Mouse (Mus musculus) CH12.LX (cell line): ENCODE data around the gene Vav2. TPM values are rescaled to one million over a fixed set of nuclear protein-coding genes. Genes with fewer than 3 reads are reported as not detected.

Experiments
- DNase-seq: peaks from one replicate; pipeline ENCODE4 v3.0.0-alpha.2; 2013; ENCODE audit errors: extremely low read depth
- H3K27ac ChIP-seq: 2 replicates; pipeline ENCODE4 v1.5.1; 2012; ENCODE audit warnings: low read depth, mild to moderate bottlenecking, control low read depth, moderate library complexity; ENCODE audit not compliant: insufficient read depth
- H3K27me3 ChIP-seq: replicated peaks from 2 replicates; pipeline ENCODE3; 2012; ENCODE audit warnings: inconsistent platforms
- H3K36me3 ChIP-seq, 2 experiments: replicated peaks in 1 of 2; 2 replicates each; pipeline versions ENCODE3 to v1.6.1; 2012; ENCODE audit warnings: inconsistent platforms in 1 of 2, low read length in 1 of 2, mild to moderate bottlenecking in 1 of 2, mixed read lengths in 1 of 2, moderate library complexity in 1 of 2; ENCODE audit not compliant: control insufficient read depth in 1 of 2, insufficient read depth in 1 of 2
- H3K4me1 ChIP-seq, 2 experiments: 2 replicates each; pipeline ENCODE4 v1.6.1; 2012; ENCODE audit warnings: inconsistent platforms in 1 of 2, moderate library complexity in 1 of 2; ENCODE audit not compliant: insufficient read depth in 2 of 2, control insufficient read depth in 1 of 2
- H3K4me2 ChIP-seq: 2 replicates; pipeline ENCODE4 v1.6.1; 2012; ENCODE audit warnings: low read depth, mild to moderate bottlenecking, control low read depth; ENCODE audit not compliant: poor library complexity, insufficient read depth, severe bottlenecking
- H3K4me3 ChIP-seq, 3 experiments: fragments of 150-350 bp in 1 of 3; sonication (generic) in 1 of 3; replicated peaks in 1 of 3; 2 replicates each; pipeline versions ENCODE3 to v1.5.1; 2011 to 2012; ENCODE audit warnings: low read depth in 2 of 3, low read length in 2 of 3, mild to moderate bottlenecking in 2 of 3, moderate library complexity in 2 of 3, control low read depth in 1 of 3, improper control_type of control experiment in 1 of 3, inconsistent platforms in 1 of 3, mixed read lengths in 1 of 3; ENCODE audit not compliant: poor library complexity in 1 of 3
- H3K79me2 ChIP-seq: replicated peaks from 2 replicates; pipeline ENCODE4 v1.6.1; 2012; ENCODE audit warnings: mild to moderate bottlenecking, moderate library complexity; ENCODE audit not compliant: control insufficient read depth, poor library complexity, insufficient read depth, severe bottlenecking; ENCODE audit errors: extremely low read depth
- H3K9ac ChIP-seq: 2 replicates; pipeline ENCODE4 v1.6.1; 2012; ENCODE audit warnings: low read depth, mild to moderate bottlenecking, control low read depth, moderate library complexity; ENCODE audit not compliant: insufficient read depth
- H3K9me3 ChIP-seq: replicated peaks from 2 replicates; pipeline ENCODE3; 2012; ENCODE audit warnings: low read length, inconsistent platforms, mixed read lengths
- BHLHE40 ChIP-seq: IDR thresholded peaks from 2 replicates; pipeline ENCODE4 v1.6.1; 2011; ENCODE audit warnings: mild to moderate bottlenecking, low read depth, low read length, improper control_type of control experiment
- CHD1 ChIP-seq: IDR thresholded peaks from 2 replicates; pipeline ENCODE4 v1.6.1; 2012; ENCODE audit warnings: low read depth, low read length, improper control_type of control experiment, inconsistent platforms
- CHD2 ChIP-seq: IDR thresholded peaks from 2 replicates; pipeline ENCODE4 v1.6.1; 2011; ENCODE audit warnings: low read length, improper control_type of control experiment
- CTCF ChIP-seq, 2 experiments: IDR thresholded peaks in 1 of 2; conservative IDR thresholded peaks in 1 of 2; 2 replicates each; pipeline ENCODE4 v1.5.1; 2011 to 2012; ENCODE audit warnings: low read depth in 2 of 2, low read length in 2 of 2, improper control_type of control experiment in 1 of 2, inconsistent platforms in 1 of 2, mild to moderate bottlenecking in 1 of 2, moderate library complexity in 1 of 2
- EP300 ChIP-seq: IDR thresholded peaks from 2 replicates; pipeline ENCODE4 v1.6.1; 2011; ENCODE audit warnings: low read length, improper control_type of control experiment
- ETS1 ChIP-seq: conservative IDR thresholded peaks from 2 replicates; pipeline ENCODE4 v1.6.1; 2012; ENCODE audit warnings: low read depth, mild to moderate bottlenecking, inconsistent platforms, low read length, improper control_type of control experiment, moderate library complexity
- GABPA ChIP-seq: IDR thresholded peaks from 2 replicates; pipeline ENCODE4 v1.6.1; 2012; ENCODE audit warnings: low read depth, low read length, improper control_type of control experiment, inconsistent platforms; ENCODE audit not compliant: insufficient replicate concordance
- KAT2A ChIP-seq: IDR thresholded peaks from 2 replicates; pipeline ENCODE4 v1.6.1; 2012; ENCODE audit warnings: low read length, improper control_type of control experiment, inconsistent platforms; ENCODE audit not compliant: insufficient replicate concordance
- MAX ChIP-seq: IDR thresholded peaks from 2 replicates; pipeline ENCODE4 v1.6.1; 2011; ENCODE audit warnings: low read length, improper control_type of control experiment
- MAZ ChIP-seq: IDR thresholded peaks from 2 replicates; pipeline ENCODE4 v1.6.1; 2012; ENCODE audit warnings: low read depth, mild to moderate bottlenecking, inconsistent platforms, low read length, improper control_type of control experiment, moderate library complexity
- MXI1 ChIP-seq: IDR thresholded peaks from 2 replicates; pipeline ENCODE4 v1.6.1; 2011; ENCODE audit warnings: mild to moderate bottlenecking, low read depth, low read length, improper control_type of control experiment
- MYC ChIP-seq: IDR thresholded peaks from 2 replicates; pipeline ENCODE4 v1.6.1; 2011; ENCODE audit warnings: low read depth, mild to moderate bottlenecking, improper control_type of control experiment, low read length
- NELFE ChIP-seq: IDR thresholded peaks from 2 replicates; pipeline ENCODE4 v1.6.1; 2011; ENCODE audit warnings: low read depth, low read length, improper control_type of control experiment
- NRF1 ChIP-seq: IDR thresholded peaks from 2 replicates; pipeline ENCODE4 v1.6.1; 2014; ENCODE audit warnings: low read depth, mild to moderate bottlenecking, inconsistent platforms, low read length, improper control_type of control experiment, moderate library complexity
- POLR2A ChIP-seq: IDR thresholded peaks from 2 replicates; pipeline ENCODE4 v1.6.1; 2011; ENCODE audit warnings: low read depth, mild to moderate bottlenecking, improper control_type of control experiment, low read length
- RAD21 ChIP-seq: IDR thresholded peaks from 2 replicates; pipeline ENCODE4 v1.6.1; 2011; ENCODE audit warnings: low read depth, mild to moderate bottlenecking, low read length, improper control_type of control experiment, moderate library complexity
- RCOR1 ChIP-seq: conservative IDR thresholded peaks from 2 replicates; pipeline ENCODE4 v1.6.1; 2012; ENCODE audit warnings: low read depth, mild to moderate bottlenecking, inconsistent platforms, low read length, improper control_type of control experiment
- SIN3A ChIP-seq: IDR thresholded peaks from 2 replicates; pipeline ENCODE4 v1.6.1; 2012; ENCODE audit warnings: low read length, improper control_type of control experiment, inconsistent platforms
- SMC3 ChIP-seq: IDR thresholded peaks from 2 replicates; pipeline ENCODE4 v1.6.1; 2011; ENCODE audit warnings: low read depth, low read length, improper control_type of control experiment
- TBP ChIP-seq: conservative IDR thresholded peaks from 2 replicates; pipeline ENCODE4 v1.6.1; 2011; ENCODE audit warnings: low read depth, low read length, improper control_type of control experiment
- TCF12 ChIP-seq: IDR thresholded peaks from 2 replicates; pipeline ENCODE4 v1.6.1; 2014; ENCODE audit warnings: low read depth, mild to moderate bottlenecking, inconsistent platforms, low read length, improper control_type of control experiment
- USF1 ChIP-seq: IDR thresholded peaks from 2 replicates; pipeline ENCODE4 v1.6.1; 2014; ENCODE audit warnings: low read depth, mild to moderate bottlenecking, inconsistent platforms, low read length, improper control_type of control experiment
- ZKSCAN1 ChIP-seq: IDR thresholded peaks from 2 replicates; pipeline ENCODE4 v1.6.1; 2012; ENCODE audit warnings: low read depth, inconsistent platforms, low read length, improper control_type of control experiment, borderline replicate concordance
- ZMIZ1 ChIP-seq: IDR thresholded peaks from 2 replicates; pipeline ENCODE4 v1.6.1; 2012; ENCODE audit warnings: low read depth, mild to moderate bottlenecking, inconsistent platforms, low read length, improper control_type of control experiment
- ZNF384 ChIP-seq: IDR thresholded peaks from 2 replicates; pipeline ENCODE4 v1.6.1; 2012; ENCODE audit warnings: low read depth, low read length, improper control_type of control experiment, inconsistent platforms
- dilution Hi-C: fragments of 300-500 bp; cut with MboI; formaldehyde crosslinking; loops from 2 replicates; pipeline ENCODE4 v1.14.3; 2020; ENCODE audit warnings: low sequenced_read_pairs; ENCODE audit not compliant: extremely low pct_unique_long_range_greater_than_20kb, extremely low pct_ligation_motif_present
- in situ Hi-C: fragments of 300-500 bp; cut with MboI; formaldehyde crosslinking; loops from 3 replicates; pipeline ENCODE4 v1.14.3; 2019; ENCODE audit warnings: low sequenced_read_pairs, low pct_ligation_motif_present, low pct_unique_long_range_greater_than_20kb, mixed read lengths
- polyA plus RNA-seq: library from polyadenylated mRNA; unstranded; fragments of >175 nt; gene quantifications from 2 replicates; pipeline ENCODE4 v1.2.1, GENCODE M21; 2012; ENCODE audit warnings: low read depth; ENCODE audit not compliant: insufficient read length
- total RNA-seq, 2 experiments: library from RNA; depleted of rRNA; stranded (reverse); fragments of 300-350 nt in 1 of 2; fragments of >200 nt in 1 of 2; gene quantifications; 2 replicates each; pipeline ENCODE4 v1.2.3; 2012 to 2014

Vav2 gene
- total and polyA plus RNA-seq, 3 experiments = 31.5 to 46.8 (median 46.6) TPM

- no peak for DNase-seq
- no peak overlapping the region for H3K9ac ChIP-seq
- dilution Hi-C loops = no loop called here
Measured at GRCm38 (mm10) chr2:27358461-27358860, 68.4 kb downstream of the Vav2 start.

GRCm38 (mm10) chr2:27355684-27356083 is 71.1 kb downstream of the Vav2 start:
- Histone ChIP-seq H3K4me3 (peak overlapping the region in 1 of 3 experiments; percentile 45), H3K79me2 (peaks cover 69% of the 10 kb centered on the region), H3K4me1 (peaks cover 40 to 73% of the 10 kb centered on the region in 2 experiments), H3K4me2 (peak overlapping the region; percentile 73), H3K27ac (peak overlapping the region; percentile 71), H3K9ac (no peak overlapping the region; the same call in 1 of the 2 replicates), H3K9me3 (peaks cover 14% of the 10 kb centered on the region), H3K27me3 (no peaks in the 10 kb centered on the region), H3K36me3 (peaks cover 20 to 75% of the 10 kb centered on the region in 2 experiments)
- in situ Hi-C loops = no loop called here
- DNase-seq = peak; percentile 40
- TF ChIP-seq CHD1 (no peak), KAT2A (no peak), TBP (no peak), POLR2A (no peak), CTCF (conservative IDR thresholded peaks at IDR 0.05 in 1 of 2, IDR thresholded peaks at IDR 0.05 in 1 of 2; ENCODE audit: low read depth in 2 of 2, low read length in 2 of 2) (no peak), USF1 (no peak), CHD2 (peak; percentile 64; the same call in 1 of the 2 replicates), BHLHE40 (peak; percentile 57), RAD21 (no peak), ETS1 (peak; percentile 68), MAZ (no peak), MAX (peak; percentile 69), MXI1 (peak; percentile 82), NELFE (no peak), EP300 (peak; percentile 10; the same call in 1 of the 2 replicates), MYC (peak; percentile 85), ZMIZ1 (no peak), NRF1 (no peak), GABPA (no peak), ZNF384 (no peak), RCOR1 (no peak), SIN3A (peak; percentile 68; the same call in 1 of the 2 replicates), SMC3 (no peak), ZKSCAN1 (no peak)
- dilution Hi-C loops = no loop called here

More at GRCm38 (mm10) chr2:27358461-27358860, 68.4 kb downstream of the Vav2 start:
- no peak for TF ChIP-seq TCF12
- TF ChIP-seq CHD1 = no peak
- no peak for TF ChIP-seq MXI1
- TF ChIP-seq NRF1 = peak; percentile 27; the same call in 1 of the 2 replicates
- TF ChIP-seq MYC = no peak
- Histone ChIP-seq H3K27ac (peak overlapping the region; percentile 6; the same call in 1 of the 2 replicates), H3K9me3 (no peaks in the 10 kb centered on the region), H3K27me3 (no peaks in the 10 kb centered on the region), H3K4me2 (no peak overlapping the region), H3K79me2 (peaks cover 80% of the 10 kb centered on the region), H3K36me3 (peaks cover 20 to 77% of the 10 kb centered on the region in 2 experiments), H3K4me3 (no peak overlapping the region), H3K4me1 (peaks cover 43 to 91% of the 10 kb centered on the region in 2 experiments)
- in situ Hi-C loops = no loop called here
